Mouse (Mus musculus): Measurements from ENCODE around the gene Phc1.
A peak's percentile ranks its signal among the peaks of the same experiment; 100 is the strongest.

Gene Phc1

DNA sequence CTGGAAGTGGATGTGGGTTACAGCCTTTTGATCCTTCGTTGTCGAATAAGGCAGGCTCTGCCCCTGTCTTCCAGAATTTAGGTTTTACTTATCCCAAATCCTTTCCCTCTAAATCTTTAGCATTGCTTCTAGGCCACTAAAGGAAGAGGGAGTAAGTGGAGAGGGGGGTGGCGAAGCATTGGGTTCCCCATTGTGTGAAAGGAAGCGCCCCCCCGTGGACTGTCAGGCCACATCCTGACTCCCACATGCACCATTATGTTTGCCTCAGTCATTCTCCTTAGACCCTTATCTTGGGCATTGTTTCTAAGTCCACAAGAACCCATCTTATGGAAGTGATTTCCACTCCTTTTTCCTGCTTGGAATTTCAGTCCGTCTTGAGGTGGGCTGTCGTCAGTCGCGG lies 45.1 kb downstream of the Phc1 start:
- DNase-seq (ENCODE audit: low spot score): no peak

DNA sequence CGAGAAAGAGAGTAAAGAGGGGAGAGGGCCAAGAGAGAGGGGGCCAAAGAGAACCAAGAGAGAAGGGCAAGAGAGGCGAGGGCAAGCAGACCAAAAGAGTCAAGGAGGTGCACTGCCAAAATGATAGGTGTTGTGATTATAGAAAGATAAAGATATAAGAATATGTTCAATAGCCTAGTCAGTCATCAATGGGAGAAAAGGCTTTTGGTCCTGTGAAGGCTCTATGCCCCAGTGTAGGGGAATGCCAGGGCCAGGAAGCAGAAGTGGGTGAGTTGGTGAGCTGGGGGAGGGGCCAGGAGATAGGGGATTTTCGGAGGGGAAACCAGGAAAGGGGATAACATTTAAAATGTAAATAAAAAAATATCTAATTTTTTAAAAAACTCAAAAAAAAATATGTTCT lies 46.1 kb downstream of the Phc1 start:
- no peak for DNase-seq (ENCODE audit: low spot score)

DNA sequence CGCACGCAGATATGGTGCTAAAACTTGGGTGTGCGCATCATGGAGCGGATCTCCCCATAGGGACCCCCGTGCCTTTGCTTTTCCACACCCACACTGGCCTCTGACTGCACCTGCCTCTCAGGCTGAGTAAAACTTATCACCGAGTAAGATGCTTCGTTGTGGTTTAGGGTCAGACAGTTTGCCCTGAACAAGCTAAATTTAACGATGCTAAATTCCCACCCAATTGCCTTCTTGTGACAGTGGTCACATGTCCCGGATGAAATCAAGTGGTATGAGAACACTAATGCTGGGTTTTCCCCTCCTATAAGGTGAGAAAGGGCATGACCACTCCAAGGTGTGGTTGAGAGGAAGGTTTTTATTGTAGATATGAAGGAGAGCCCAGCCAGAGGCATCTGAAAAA lies 46.6 kb downstream of the Phc1 start:
- no peak for DNase-seq (ENCODE audit: low spot score)

DNA sequence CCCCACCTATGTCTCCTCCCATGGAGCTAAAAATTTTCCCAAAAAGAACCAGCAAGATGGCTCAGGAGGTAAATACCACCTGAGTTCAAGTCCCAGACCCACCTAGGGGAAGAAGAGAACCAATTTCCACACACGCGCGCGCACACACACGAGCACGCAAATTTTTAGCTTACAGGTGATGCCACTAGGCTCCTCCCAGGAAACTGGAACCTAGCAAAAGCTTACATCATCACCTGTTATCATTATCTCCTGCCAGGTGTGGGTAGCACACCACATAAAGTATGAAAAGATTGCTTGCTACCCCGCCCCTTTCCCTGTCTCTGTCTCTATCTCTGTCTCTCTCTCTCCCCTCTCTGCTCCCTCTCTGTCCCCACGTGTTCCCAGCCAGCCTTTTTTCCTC lies 47.2 kb downstream of the Phc1 start:
- no peak for DNase-seq (ENCODE audit: low spot score)

DNA sequence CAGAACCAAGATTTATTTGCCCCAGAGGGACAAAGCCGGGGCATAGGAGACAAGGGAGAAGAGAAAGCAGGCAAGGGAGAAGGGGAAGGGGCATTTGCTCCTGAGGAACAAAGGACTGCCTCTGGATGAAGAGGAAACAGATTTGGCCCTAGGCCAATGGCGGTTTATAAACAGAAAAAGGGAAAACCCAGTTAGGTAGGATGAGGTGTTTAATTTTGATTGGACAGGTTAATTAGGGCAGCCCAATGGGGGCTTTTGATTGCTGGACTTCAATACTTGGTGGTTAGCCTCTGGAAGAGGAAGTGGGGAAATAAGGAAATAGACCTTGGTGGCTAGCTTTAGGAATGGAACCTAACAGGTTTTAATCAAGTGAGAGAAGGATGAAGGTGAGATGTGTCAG lies 48.2 kb downstream of the Phc1 start:
- no peak for DNase-seq (ENCODE audit: low spot score)

DNA sequence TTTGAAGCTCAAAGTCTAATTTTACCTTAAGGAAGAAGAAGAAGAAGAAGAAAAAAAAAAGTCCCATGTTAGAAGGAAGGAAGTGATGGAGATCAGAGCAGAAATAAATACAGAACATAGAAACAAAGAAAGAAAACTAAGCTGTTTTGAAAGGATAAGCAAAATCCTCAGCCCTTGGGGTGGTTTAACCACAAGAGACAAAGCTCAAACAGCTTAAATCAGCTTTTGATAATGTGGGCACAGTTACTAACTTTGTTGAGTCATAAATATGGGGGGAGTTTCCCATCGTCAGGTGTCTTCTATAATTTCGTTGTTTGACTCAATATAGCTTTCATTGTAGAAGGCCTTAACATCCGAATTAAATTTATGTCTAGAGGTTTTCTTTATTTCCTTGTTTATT lies 48.6 kb downstream of the Phc1 start:
- DNase-seq (ENCODE audit: low spot score): no peak

DNA sequence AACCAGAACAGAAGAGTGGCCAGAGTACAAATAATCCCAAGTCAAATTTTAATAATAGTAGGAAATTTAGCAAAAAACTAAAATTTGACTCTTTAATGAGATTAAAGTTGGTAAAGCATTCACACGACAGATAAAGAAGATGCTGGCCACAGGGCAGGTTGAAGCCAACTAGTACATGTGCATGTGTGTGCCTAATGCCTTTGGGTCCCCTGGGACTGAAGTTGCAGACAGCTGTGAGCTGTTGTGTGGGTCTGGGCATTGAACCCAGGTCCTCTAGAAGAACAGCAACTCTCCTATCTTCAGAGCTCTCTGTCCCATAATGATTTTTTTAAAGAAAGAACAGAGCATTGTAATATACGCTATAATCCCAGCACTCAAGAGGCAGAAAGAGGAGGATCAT lies 49.1 kb downstream of the Phc1 start:
- no peak for DNase-seq (ENCODE audit: low spot score)

DNA sequence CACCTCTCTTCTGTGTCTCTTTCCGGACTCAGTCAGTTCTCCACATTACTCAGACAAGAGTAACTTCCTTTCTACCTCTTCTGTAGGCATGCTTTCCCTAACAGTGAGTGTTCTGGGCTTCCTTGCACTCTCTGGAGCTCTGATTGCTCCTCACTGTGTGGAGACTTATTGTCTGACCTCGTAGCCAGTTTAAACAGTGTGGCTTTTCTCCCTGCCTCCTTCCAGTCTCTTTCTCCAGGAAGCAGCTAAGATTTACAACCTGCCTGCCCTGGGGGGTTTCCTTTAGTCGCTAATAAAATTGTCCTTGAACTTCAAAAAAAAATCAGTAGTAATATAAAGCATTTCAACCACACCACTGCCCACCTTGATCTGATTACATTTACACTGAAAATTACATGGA lies 50.1 kb downstream of the Phc1 start:
- no peak for DNase-seq (ENCODE audit: low spot score)

DNA sequence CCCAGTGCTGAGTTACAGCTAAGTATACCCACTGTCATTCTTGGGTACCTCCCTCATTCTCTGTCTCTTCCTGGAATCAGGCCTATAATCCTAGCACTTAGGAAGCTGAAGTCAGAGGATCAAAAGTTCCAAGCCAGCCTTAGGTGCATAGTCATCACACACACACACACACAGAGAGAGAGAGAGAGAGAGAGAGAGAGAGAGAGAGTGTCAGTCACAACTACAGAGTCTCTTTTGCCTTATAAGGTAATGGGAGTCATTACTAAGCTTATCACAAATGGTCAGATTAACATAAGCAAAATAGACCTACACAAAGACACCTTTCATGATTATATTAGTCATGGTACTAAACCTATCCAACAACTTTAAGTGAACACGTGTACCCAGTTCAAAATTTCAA lies 51.0 kb downstream of the Phc1 start:
- DNase-seq (ENCODE audit: low spot score): no peak

DNA sequence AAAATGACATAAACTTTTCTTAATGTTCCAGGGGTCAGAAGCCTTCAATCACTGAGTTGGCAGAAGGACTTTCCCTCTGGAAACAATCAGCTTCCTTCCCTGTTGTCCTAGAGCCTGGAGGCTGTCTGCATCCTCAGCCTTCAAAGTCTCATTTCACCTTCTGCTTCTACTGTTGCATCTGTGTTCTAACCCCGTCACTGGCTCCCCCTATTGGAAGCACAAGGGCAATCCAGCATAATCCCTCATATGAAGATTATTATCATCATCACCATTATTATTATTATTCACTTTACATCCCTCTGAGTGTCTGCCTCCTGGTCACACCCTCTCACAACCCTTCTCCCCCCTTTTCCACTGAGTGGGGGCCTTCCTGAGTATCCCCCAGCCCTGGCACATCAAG lies 52.1 kb downstream of the Phc1 start:
- DNase-seq (ENCODE audit: low spot score): no peak

DNA sequence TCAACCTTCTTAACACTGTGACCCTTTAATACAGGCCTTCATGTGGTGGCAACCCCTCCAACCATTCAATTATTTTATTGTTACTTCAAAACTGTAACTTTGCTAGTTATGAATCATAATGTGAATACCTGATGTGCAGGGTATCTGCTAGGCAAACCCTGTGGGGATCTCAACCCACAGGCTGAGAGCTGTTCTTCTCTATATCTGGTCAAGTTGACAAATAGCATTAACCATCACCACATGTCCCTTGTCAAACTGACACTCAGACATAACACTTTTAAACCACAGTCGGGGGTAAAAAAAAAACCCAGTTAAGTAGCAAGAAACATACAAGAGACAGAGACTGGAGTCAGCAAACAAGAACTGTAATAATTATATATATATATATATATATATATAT lies 55.5 kb downstream of the Phc1 start:
- no peak for DNase-seq (ENCODE audit: low spot score)

DNA sequence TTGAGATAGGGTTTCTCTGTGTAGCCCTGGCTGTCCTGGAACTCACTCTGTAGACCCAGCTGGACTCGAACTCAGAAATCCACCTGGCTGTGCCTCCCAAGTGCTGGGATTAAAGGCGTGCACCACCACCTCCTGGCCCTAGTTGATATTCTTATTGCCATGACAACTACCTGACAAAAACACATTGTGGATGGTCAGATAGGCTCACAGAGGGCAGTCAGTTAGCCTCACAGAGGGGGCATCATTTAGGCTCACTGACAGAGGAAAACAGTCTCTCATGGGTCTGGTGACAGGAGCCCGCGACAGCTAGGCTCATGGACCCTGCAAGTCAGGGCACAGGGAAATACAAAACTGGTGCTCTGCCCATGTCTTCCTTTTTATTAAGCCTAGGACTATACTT lies 56.1 kb downstream of the Phc1 start:
- DNase-seq (ENCODE audit: low spot score): no peak

DNA sequence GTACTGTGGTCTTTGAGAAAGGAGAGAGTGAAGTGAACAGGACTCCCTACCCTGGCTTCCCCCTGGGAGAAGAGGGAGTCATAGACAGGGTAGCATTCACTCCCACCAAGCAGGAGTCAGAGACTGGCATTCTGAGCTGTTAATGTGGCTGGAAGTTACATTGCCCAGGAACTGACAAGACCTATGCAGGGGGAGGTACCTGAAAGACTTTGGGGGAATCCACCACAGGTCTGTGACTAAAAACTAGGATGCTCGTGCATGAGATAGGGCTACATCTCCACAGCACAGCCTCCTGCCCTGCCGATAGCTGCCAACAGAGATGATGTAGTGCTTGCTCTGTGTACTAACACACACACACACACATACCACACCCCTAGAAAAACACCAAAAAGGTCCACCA lies 56.9 kb downstream of the Phc1 start:
- DNase-seq (ENCODE audit: low spot score): no peak

DNA sequence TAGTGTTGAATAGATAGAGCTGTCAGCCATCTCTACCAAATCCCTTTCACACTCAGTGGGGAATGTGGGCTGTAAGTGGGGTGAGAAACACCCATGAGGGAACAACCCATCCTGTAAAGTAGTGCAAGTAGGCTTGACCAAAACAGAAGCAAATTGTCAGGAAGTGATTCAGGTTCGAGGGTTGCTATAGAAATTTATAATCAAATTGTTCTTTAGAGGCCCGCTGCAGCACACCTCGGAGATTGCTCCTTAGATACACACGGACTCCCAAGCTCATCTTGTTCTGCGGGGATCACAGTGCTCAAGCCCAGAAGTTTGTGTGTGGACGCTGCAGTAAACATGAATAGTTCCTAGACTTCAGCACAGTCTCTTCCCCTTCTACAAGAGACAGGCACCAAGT lies 57.6 kb downstream of the Phc1 start, which contains the start of gene Klrg1:
Gene Klrg1, minus strand, starts transcription at position 101 of the 400 bp plus-strand sequence.
- DNase-seq (ENCODE audit: low spot score): no peak

DNA sequence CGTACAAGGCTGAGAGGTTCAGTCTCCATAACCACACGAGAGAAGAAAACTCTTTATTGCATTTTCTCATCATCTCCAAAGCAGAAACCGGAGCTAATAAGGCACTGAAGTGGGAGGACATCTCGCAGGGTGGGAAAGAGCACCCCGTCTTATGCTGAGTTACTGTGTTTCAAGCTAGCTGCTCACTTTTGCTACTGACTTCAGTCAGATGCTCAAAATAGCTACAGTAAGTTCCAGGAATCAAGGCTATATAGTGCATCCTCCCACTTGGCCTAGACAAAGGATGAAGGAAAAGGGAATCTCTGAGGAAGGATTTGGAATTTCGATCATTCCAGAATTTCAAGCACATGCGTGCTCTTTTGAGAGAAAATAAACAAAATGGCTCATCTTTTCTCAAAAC lies 63.8 kb downstream of the Phc1 start:
- peak; percentile 15 for DNase-seq (ENCODE audit: low spot score)

DNA sequence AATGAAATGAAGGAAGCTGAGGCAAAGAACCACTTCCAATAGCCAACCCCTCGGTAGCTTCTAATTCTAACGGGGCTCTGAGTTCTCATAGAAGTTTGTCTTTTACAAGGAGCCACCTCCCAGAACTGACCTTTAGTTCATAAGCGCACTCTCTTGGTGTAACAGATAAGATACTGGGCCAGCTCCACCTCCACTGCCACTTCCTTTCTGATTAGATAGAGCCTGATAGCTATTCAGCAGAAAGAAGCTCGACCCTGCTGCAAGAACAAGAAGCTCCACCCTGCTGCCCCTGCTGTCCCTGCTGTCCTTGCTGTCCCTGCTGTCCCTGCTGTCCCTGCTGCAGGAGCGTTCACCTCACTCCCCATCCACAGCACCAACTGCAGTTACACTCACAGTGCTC lies 65.8 kb downstream of the Phc1 start:
- no peak for DNase-seq (ENCODE audit: low spot score)

DNA sequence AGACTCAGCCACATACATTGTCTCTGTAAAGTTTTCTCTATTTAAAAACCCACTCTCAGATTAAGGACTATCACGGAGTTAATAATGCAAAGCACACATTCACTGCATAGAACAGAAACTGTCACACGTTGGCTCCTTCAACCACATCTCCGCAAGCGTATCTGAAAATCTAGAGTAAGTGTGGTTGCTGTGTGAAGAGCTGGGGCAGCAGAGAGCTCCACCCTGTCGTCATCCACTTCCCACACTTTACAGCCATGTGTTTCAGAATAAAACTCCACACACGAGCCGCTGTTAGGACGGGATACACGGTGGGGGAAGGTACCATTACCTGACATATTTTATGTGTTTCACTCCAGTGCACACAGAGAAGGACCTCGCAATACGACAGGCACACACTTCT lies 70.2 kb downstream of the Phc1 start:
- no peak for DNase-seq (ENCODE audit: low spot score)

DNA sequence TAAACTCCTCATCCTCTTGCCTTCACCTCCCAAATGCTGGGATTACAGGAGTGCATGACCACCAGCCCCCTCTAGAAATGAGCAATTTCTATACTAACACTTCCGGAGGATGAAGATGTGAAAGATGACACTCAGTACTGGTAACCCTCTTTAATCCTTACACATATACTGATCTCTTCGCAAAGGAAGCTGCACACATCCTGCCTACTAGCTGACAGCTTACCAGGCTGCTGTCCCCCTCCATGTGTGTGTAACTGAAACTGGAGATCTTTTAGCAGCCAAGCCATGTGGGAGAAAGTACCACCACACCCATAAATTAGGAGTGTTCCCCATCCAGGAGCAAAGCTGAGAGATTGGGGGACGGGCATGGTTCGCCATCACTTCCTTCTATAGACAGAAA lies 71.2 kb downstream of the Phc1 start:
- no peak for DNase-seq (ENCODE audit: low spot score)

DNA sequence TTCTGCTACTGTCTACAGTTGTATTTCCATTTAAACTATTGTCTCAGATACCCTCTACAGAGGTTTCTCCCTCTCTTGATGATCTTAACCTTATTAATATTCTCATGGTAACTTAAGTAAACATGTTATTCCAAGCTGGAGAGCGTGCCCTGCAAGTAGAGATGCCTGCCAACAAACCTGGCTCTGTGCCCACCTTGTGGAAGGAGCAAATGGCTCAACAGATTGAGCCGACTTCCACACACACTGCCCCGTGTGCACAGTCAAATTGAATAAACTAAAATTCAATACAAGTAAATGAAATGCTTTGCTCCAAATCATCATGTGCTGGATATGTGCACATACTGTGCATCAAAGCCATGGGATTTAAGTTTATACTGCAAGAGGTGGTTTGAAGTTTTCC lies 71.8 kb downstream of the Phc1 start:
- no peak for DNase-seq (ENCODE audit: low spot score)
